Mouse (Mus musculus) stomach, postnatal 0 days (tissue): ENCODE results near the gene Cnst.

Experiments used
- CTCF ChIP-seq: IDR thresholded peaks from 2 replicates; pipeline ENCODE4 v1.5.1; 2016; ENCODE audit warnings: antibody characterized with exemption, low read depth, mild to moderate bottlenecking, moderate library complexity
- EP300 ChIP-seq: optimal IDR thresholded peaks from 2 replicates; pipeline ENCODE3; 2016; ENCODE audit warnings: antibody characterized with exemption

GRCm38 (mm10) chr1:179539887-179540286, 6.3 kb upstream of the Cnst start:
- no peak for TF ChIP-seq CTCF
- no peak for TF ChIP-seq EP300
